Comparison of ENCODE assay signal across 8 mouse cellular contexts in the genomic region with DNA sequence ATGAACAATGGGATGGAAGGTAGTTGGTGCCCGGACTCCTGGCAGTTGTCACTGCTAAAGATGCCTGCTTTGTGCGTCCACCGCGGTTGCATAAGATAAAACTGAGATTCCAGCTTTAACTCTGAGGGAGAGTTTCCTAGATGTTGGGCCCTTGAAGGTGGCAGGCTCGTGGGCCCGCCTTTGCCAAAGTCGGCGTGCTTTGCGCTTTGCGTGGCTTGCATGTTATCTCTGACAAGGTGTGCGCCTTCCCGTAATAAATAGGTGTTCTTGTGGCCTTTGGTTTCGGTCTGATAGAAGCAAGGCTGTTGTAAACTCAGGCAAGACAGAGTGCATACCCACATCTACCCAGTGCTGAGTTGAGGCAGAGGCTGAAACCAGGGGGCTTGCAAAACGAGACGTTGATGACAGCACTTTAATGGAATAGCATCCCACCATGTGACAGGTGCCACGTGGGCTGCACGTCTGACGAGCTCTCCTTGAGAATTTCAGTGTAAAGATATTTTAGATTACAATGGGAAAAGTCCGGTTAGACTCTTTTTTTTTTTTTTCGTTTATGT. TPM values are rescaled to one million over a fixed set of nuclear protein-coding genes. Genes with fewer than 3 reads are reported as not detected.
DNase-seq lines count a peak whose midpoint lies in the region; ATAC-seq and TF ChIP-seq lines count a peak whose summit lies in the region.

No protein-coding gene starts in this region.

- no peak overlapping the region for H3K27ac ChIP-seq in lung, embryonic 14.5 days (ENCODE audit: low read depth)
- H3K27ac ChIP-seq in embryonic facial prominence, embryonic 14.5 days (replicated peaks; ENCODE audit: low read depth, low read length) = no peak overlapping the region
- no peak overlapping the region; the same call in 1 of the 2 replicates for H3K27ac ChIP-seq in intestine, postnatal 0 days (ENCODE audit: low read depth, low read length)

- peak overlapping the region; percentile 60 for H3K9ac ChIP-seq in lung, embryonic 14.5 days
- H3K9ac ChIP-seq in embryonic facial prominence, embryonic 14.5 days (ENCODE audit: low read depth, low read length) = peak overlapping the region; percentile 66
- peak overlapping the region; percentile 65 for H3K9ac ChIP-seq in intestine, postnatal 0 days (ENCODE audit: low read depth, low read length)

- H3K27me3 ChIP-seq in lung, embryonic 14.5 days (ENCODE audit: insufficient read depth, low read length) = peaks cover 5% of the 10 kb centered on the region; the same call in 1 of the 2 replicates
- peaks cover 9% of the 10 kb centered on the region; the same call in 1 of the 2 replicates for H3K27me3 ChIP-seq in embryonic facial prominence, embryonic 14.5 days (replicated peaks; ENCODE audit: control insufficient read depth, insufficient read depth, low read length)
- H3K27me3 ChIP-seq in intestine, postnatal 0 days (replicated peaks; ENCODE audit: control insufficient read depth, insufficient read depth, low read length) = peaks cover 15% of the 10 kb centered on the region; the same call in 1 of the 2 replicates

- H3K4me3 ChIP-seq in lung, embryonic 14.5 days (ENCODE audit: low read depth, low read length) = peak overlapping the region; percentile 61
- H3K4me3 ChIP-seq in embryonic facial prominence, embryonic 14.5 days (ENCODE audit: low read depth, low read length) = peak overlapping the region; percentile 74
- peak overlapping the region; percentile 63 for H3K4me3 ChIP-seq in intestine, postnatal 0 days (ENCODE audit: low read depth, low read length)

- no peaks in the 10 kb centered on the region for H3K36me3 ChIP-seq in lung, embryonic 14.5 days (ENCODE audit: insufficient read depth)
- no peaks in the 10 kb centered on the region for H3K36me3 ChIP-seq in embryonic facial prominence, embryonic 14.5 days (ENCODE audit: control insufficient read depth, insufficient read depth, low read length)
- H3K36me3 ChIP-seq in intestine, postnatal 0 days (ENCODE audit: control insufficient read depth, insufficient read depth) = no peaks in the 10 kb centered on the region; the same call in 1 of the 2 replicates

- H3K4me1 ChIP-seq in lung, embryonic 14.5 days (ENCODE audit: insufficient read depth) = peaks cover 3% of the 10 kb centered on the region; the same call in 1 of the 2 replicates
- H3K4me1 ChIP-seq in embryonic facial prominence, embryonic 14.5 days (ENCODE audit: control insufficient read depth, insufficient read depth, low read length) = peaks cover 9% of the 10 kb centered on the region; the same call in 1 of the 2 replicates
- peaks cover 6% of the 10 kb centered on the region for H3K4me1 ChIP-seq in intestine, postnatal 0 days (replicated peaks; ENCODE audit: control insufficient read depth, insufficient read depth, low read length)

- no peaks in the 10 kb centered on the region for H3K9me3 ChIP-seq in lung, embryonic 14.5 days (ENCODE audit: low read depth, low read length)
- no peaks in the 10 kb centered on the region for H3K9me3 ChIP-seq in embryonic facial prominence, embryonic 14.5 days (ENCODE audit: control insufficient read depth, low read length)
- no peaks in the 10 kb centered on the region for H3K9me3 ChIP-seq in intestine, postnatal 0 days (ENCODE audit: control insufficient read depth)

- WGBS in lung, embryonic 14.5 days = 5% methylated on average over 20 of the region's 20 CpGs
- WGBS in embryonic facial prominence, embryonic 14.5 days = 6% methylated on average over 20 of the region's 20 CpGs
- WGBS in intestine, postnatal 0 days = 4% methylated on average over 20 of the region's 20 CpGs

- TF ChIP-seq CTCF in lung, embryonic 14.5 days (IDR thresholded peaks at IDR 0.05; ENCODE audit: low read depth) = no peak
- no peak for TF ChIP-seq CTCF in intestine, postnatal 0 days (IDR thresholded peaks at IDR 0.05; ENCODE audit: low read depth)

- peak overlapping the region; percentile 93 for H3K4me2 ChIP-seq in lung, embryonic 14.5 days
- peak overlapping the region; percentile 83 for H3K4me2 ChIP-seq in embryonic facial prominence, embryonic 14.5 days (ENCODE audit: low read depth, low read length)
- peak overlapping the region; percentile 95 for H3K4me2 ChIP-seq in intestine, postnatal 0 days (replicated peaks; ENCODE audit: low read depth)

- DNase-seq in lung, embryonic 14.5 days = peak; percentile 31
- no peak for DNase-seq in lung, postnatal 36 days
- DNase-seq in embryonic facial prominence, embryonic 14.5 days (ENCODE audit: low spot score) = no peak
- DNase-seq in right cerebral cortex, postnatal 10 days (ENCODE audit: low spot score in 2 of 2) = peak; percentile 43 to 53
- no peak for DNase-seq in gastrocnemius, postnatal 4 days (ENCODE audit: low spot score in 2 of 2)
- no peak for DNase-seq in thymus, postnatal 10 days (ENCODE audit: low spot score in 2 of 2)
- no peak for DNase-seq in layer of hippocampus, adult 18-20 months (ENCODE audit: low spot score in 2 of 2)

- ATAC-seq in lung, embryonic 14.5 days (ENCODE audit: insufficient read depth) = no peak
- ATAC-seq in embryonic facial prominence, embryonic 14.5 days (ENCODE audit: low read depth) = no peak
- 0 out of 2 replicates have a peak, but pooled peaks have one; percentile 12 for ATAC-seq in intestine, postnatal 0 days

RNA-seq across cellular contexts. Expression of gene F3, which starts 0.7 kb away (rescaled TPM):
- polyA plus RNA-seq in lung, embryonic 14.5 days (2014; fragmentation: Nextera tagmentation; extraction: Ambion mirVana) = 16.1 and 19.1 TPM in 2 replicates
- polyA plus RNA-seq in embryonic facial prominence, embryonic 14.5 days (2014; fragmentation: Nextera tagmentation; extraction: Ambion mirVana) = 22.3 and 25.7 TPM in 2 replicates
- polyA plus RNA-seq in intestine, postnatal 0 days (2015; fragmentation: Nextera tagmentation; extraction: Ambion mirVana) = 20.3 and 25.1 TPM in 2 replicates
- 1 to 10 TPM; 3.0 to 4.7 TPM for total RNA-seq in gastrocnemius, postnatal 4 days (2021)
- 10 to 100 TPM; 53.9 to 71.9 TPM for total RNA-seq in layer of hippocampus, adult 18-20 months (2021)

RNA-seq across cellular contexts. Expression of gene 4930432M17Rik, which starts 53.5 kb away (rescaled TPM):
- polyA plus RNA-seq in lung, embryonic 14.5 days (2014; fragmentation: Nextera tagmentation; extraction: Ambion mirVana) = not detected in 2 replicates
- polyA plus RNA-seq in embryonic facial prominence, embryonic 14.5 days (2014; fragmentation: Nextera tagmentation; extraction: Ambion mirVana) = not detected in 2 replicates
- not detected in 2 replicates for polyA plus RNA-seq in intestine, postnatal 0 days (2015; fragmentation: Nextera tagmentation; extraction: Ambion mirVana)
- total RNA-seq in gastrocnemius, postnatal 4 days (2021) = not detected
- total RNA-seq in layer of hippocampus, adult 18-20 months (2021) = not detected

Comparison
In these comparisons a context has a peak if more than half of its experiments do, and no peak if none do; other contexts are left out.
1. DNase-seq: peak in lung, embryonic 14.5 days (single experiment) and right cerebral cortex, postnatal 10 days (2 of 2); none in lung, postnatal 36 days (single experiment), embryonic facial prominence, embryonic 14.5 days (single experiment), gastrocnemius, postnatal 4 days (0 of 2), thymus, postnatal 10 days (0 of 2) and layer of hippocampus, adult 18-20 months (0 of 2).
2. Peak in every context shown above with its lines, with median percentiles within 50 percentile points of each other: H3K4me2 ChIP-seq, H3K4me3 ChIP-seq and H3K9ac ChIP-seq.